Mouse (Mus musculus): ENCODE measurements around the gene Arl4d. TPM values are rescaled to one million over a fixed set of nuclear protein-coding genes. Genes with fewer than 3 reads are reported as not detected.

Arl4d gene
- polyA plus RNA-seq, 1 experiment from 2014 or later = 7.9 TPM

- 5% methylated on average over 12 of the region's 12 CpGs for WGBS
- no peak overlapping the region for H3K4me2 ChIP-seq (ENCODE audit: low read length)
- no peak for TF ChIP-seq CTCF (IDR thresholded peaks at IDR 0.05; ENCODE audit: low read depth)
- no peaks in the 10 kb centered on the region for H3K9me3 ChIP-seq (replicated peaks; ENCODE audit: low read length)
- peaks cover 13% of the 10 kb centered on the region; the same call in 1 of the 2 replicates for H3K4me1 ChIP-seq (replicated peaks; ENCODE audit: insufficient read depth, low read length)
- no peak overlapping the region for H3K9ac ChIP-seq (ENCODE audit: low read depth, low read length)
- H3K4me3 ChIP-seq (replicated peaks; ENCODE audit: low read depth, low read length) = no peak overlapping the region
- DNase-seq (ENCODE audit: low spot score) = peak; percentile 60
- H3K27ac ChIP-seq = peak overlapping the region; percentile 42; the same call in 1 of the 2 replicates
- H3K36me3 ChIP-seq (ENCODE audit: insufficient read depth, low read length) = no peaks in the 10 kb centered on the region
- no peaks in the 10 kb centered on the region for H3K27me3 ChIP-seq (ENCODE audit: insufficient read depth, low read length)
- no peak for ATAC-seq (replicated peaks; ENCODE audit: low FRiP score, low read depth)
Observed at GRCm38 (mm10) chr11:101700446-101700845, 35.1 kb downstream of the Arl4d start.

- H3K27ac ChIP-seq = peak overlapping the region; percentile 65
- 0 out of 2 replicates have a peak, but pooled peaks cover 7% of the 10 kb centered on the region for H3K4me1 ChIP-seq (replicated peaks; ENCODE audit: insufficient read depth, low read length)
- no peak overlapping the region for H3K4me2 ChIP-seq (ENCODE audit: low read length)
- H3K27me3 ChIP-seq (ENCODE audit: insufficient read depth, low read length) = no peaks in the 10 kb centered on the region
- peak; percentile 66 for DNase-seq (ENCODE audit: low spot score)
- no peaks in the 10 kb centered on the region for H3K9me3 ChIP-seq (replicated peaks; ENCODE audit: low read length)
- no peak for ATAC-seq (replicated peaks; ENCODE audit: low FRiP score, low read depth)
- no peak for TF ChIP-seq CTCF (IDR thresholded peaks at IDR 0.05; ENCODE audit: low read depth)
- H3K9ac ChIP-seq (ENCODE audit: low read depth, low read length) = no peak overlapping the region
- WGBS = 12% methylated on average over 5 of the region's 5 CpGs
- no peaks in the 10 kb centered on the region for H3K36me3 ChIP-seq (ENCODE audit: insufficient read depth, low read length)
- H3K4me3 ChIP-seq (replicated peaks; ENCODE audit: low read depth, low read length) = no peak overlapping the region
Observed at GRCm38 (mm10) chr11:101704081-101704480, 38.7 kb downstream of the Arl4d start.

- Histone ChIP-seq H3K4me2 (ENCODE audit: low read length) (no peak overlapping the region), H3K4me1 (replicated peaks; ENCODE audit: insufficient read depth, low read length) (no peaks in the 10 kb centered on the region), H3K9ac (ENCODE audit: low read depth, low read length) (no peak overlapping the region), H3K36me3 (ENCODE audit: insufficient read depth, low read length) (no peaks in the 10 kb centered on the region), H3K4me3 (replicated peaks; ENCODE audit: low read depth, low read length) (no peak overlapping the region), H3K9me3 (replicated peaks; ENCODE audit: low read length) (no peaks in the 10 kb centered on the region), H3K27me3 (ENCODE audit: insufficient read depth, low read length) (no peaks in the 10 kb centered on the region), H3K27ac (no peak overlapping the region)
- DNase-seq (ENCODE audit: low spot score) (no peak), ATAC-seq (replicated peaks; ENCODE audit: low FRiP score, low read depth) (no peak)
- TF ChIP-seq CTCF (IDR thresholded peaks at IDR 0.05; ENCODE audit: low read depth) = no peak
- WGBS = 75% methylated on average over 10 of the region's 10 CpGs
Observed at GRCm38 (mm10) chr11:101706764-101707448, 41.6 kb downstream of the Arl4d start.

- 35% methylated on average over 5 of the region's 5 CpGs for WGBS
- TF ChIP-seq CTCF (IDR thresholded peaks at IDR 0.05; ENCODE audit: low read depth) = no peak
- no peak for DNase-seq (ENCODE audit: low spot score)
Observed at GRCm38 (mm10) chr11:101708482-101708881, 43.1 kb downstream of the Arl4d start.

GRCm38 (mm10) chr11:101712811-101713210 lies 47.5 kb downstream of the Arl4d start:
- 52% methylated on average over 9 of the region's 9 CpGs for WGBS
- Histone ChIP-seq H3K4me1 (replicated peaks; ENCODE audit: insufficient read depth, low read length) (0 out of 2 replicates have a peak, but pooled peaks cover 5% of the 10 kb centered on the region), H3K9me3 (replicated peaks; ENCODE audit: low read length) (no peaks in the 10 kb centered on the region), H3K27me3 (ENCODE audit: insufficient read depth, low read length) (no peaks in the 10 kb centered on the region), H3K36me3 (ENCODE audit: insufficient read depth, low read length) (no peaks in the 10 kb centered on the region), H3K4me2 (ENCODE audit: low read length) (no peak overlapping the region), H3K27ac (no peak overlapping the region; the same call in 1 of the 2 replicates), H3K4me3 (replicated peaks; ENCODE audit: low read depth, low read length) (no peak overlapping the region), H3K9ac (ENCODE audit: low read depth, low read length) (no peak overlapping the region)
- no peak for DNase-seq (ENCODE audit: low spot score)
- no peak for ATAC-seq (replicated peaks; ENCODE audit: low FRiP score, low read depth)
- TF ChIP-seq CTCF (IDR thresholded peaks at IDR 0.05; ENCODE audit: low read depth) = no peak

More at GRCm38 (mm10) chr11:101708482-101708881, 43.1 kb downstream of the Arl4d start:
- H3K4me2 ChIP-seq (ENCODE audit: low read length) = no peak overlapping the region
- no peaks in the 10 kb centered on the region for H3K9me3 ChIP-seq (replicated peaks; ENCODE audit: low read length)
- no peak overlapping the region for H3K9ac ChIP-seq (ENCODE audit: low read depth, low read length)
- no peaks in the 10 kb centered on the region for H3K36me3 ChIP-seq (ENCODE audit: insufficient read depth, low read length)
- no peak for ATAC-seq (replicated peaks; ENCODE audit: low FRiP score, low read depth)
- H3K27ac ChIP-seq = no peak overlapping the region
- H3K4me3 ChIP-seq (replicated peaks; ENCODE audit: low read depth, low read length) = no peak overlapping the region
- H3K4me1 ChIP-seq (replicated peaks; ENCODE audit: insufficient read depth, low read length) = no peaks in the 10 kb centered on the region
- H3K27me3 ChIP-seq (ENCODE audit: insufficient read depth, low read length) = no peaks in the 10 kb centered on the region

- 31% methylated on average over 7 of the region's 7 CpGs for WGBS
- DNase-seq (ENCODE audit: low spot score) (peak; percentile 58), ATAC-seq (replicated peaks; ENCODE audit: low FRiP score, low read depth) (peak; percentile 68)
- H3K4me1 ChIP-seq (replicated peaks; ENCODE audit: insufficient read depth, low read length) = 0 out of 2 replicates have a peak, but pooled peaks cover 5% of the 10 kb centered on the region
- H3K36me3 ChIP-seq (ENCODE audit: insufficient read depth, low read length) = no peaks in the 10 kb centered on the region
- no peak overlapping the region for H3K4me3 ChIP-seq (replicated peaks; ENCODE audit: low read depth, low read length)
- no peak overlapping the region for H3K4me2 ChIP-seq (ENCODE audit: low read length)
- H3K27ac ChIP-seq = peak overlapping the region; percentile 13; the same call in 1 of the 2 replicates
- no peak overlapping the region for H3K9ac ChIP-seq (ENCODE audit: low read depth, low read length)
- TF ChIP-seq CTCF (IDR thresholded peaks at IDR 0.05; ENCODE audit: low read depth) = no peak
- no peaks in the 10 kb centered on the region for H3K9me3 ChIP-seq (replicated peaks; ENCODE audit: low read length)
- no peaks in the 10 kb centered on the region for H3K27me3 ChIP-seq (ENCODE audit: insufficient read depth, low read length)
Observed at GRCm38 (mm10) chr11:101714012-101714411, 48.7 kb downstream of the Arl4d start.

Other genes with a start within 250 kb of the Arl4d start
- gene Aarsd1, start 247.9 kb upstream of the Arl4d start, polyA plus RNA-seq (2015; fragmentation: Nextera tagmentation; extraction: Ambion mirVana) = 58.4 and 66.0 TPM in 2 replicates
- gene Gm27029, start 240.7 kb upstream of the Arl4d start, polyA plus RNA-seq (2015; fragmentation: Nextera tagmentation; extraction: Ambion mirVana) = 4.0 and 4.5 TPM in 2 replicates
- gene Rundc1, start 240.5 kb upstream of the Arl4d start, polyA plus RNA-seq (2015; fragmentation: Nextera tagmentation; extraction: Ambion mirVana) = 17.9 and 19.6 TPM in 2 replicates
- gene Ptges3l, start 240.2 kb upstream of the Arl4d start, polyA plus RNA-seq (2015; fragmentation: Nextera tagmentation; extraction: Ambion mirVana) = 8.7 and 11.5 TPM in 2 replicates
- 396 and 448 TPM in 2 replicates for gene Rpl27, start 223.2 kb upstream of the Arl4d start, polyA plus RNA-seq (2015; fragmentation: Nextera tagmentation; extraction: Ambion mirVana)
- gene Ifi35, start 217.1 kb upstream of the Arl4d start, polyA plus RNA-seq (2015; fragmentation: Nextera tagmentation; extraction: Ambion mirVana) = 30.0 and 30.8 TPM in 2 replicates
- 10.3 and 11.1 TPM in 2 replicates for gene Rnd2, start 200.5 kb upstream of the Arl4d start, polyA plus RNA-seq (2015; fragmentation: Nextera tagmentation; extraction: Ambion mirVana)
- gene Vat1, start 199.3 kb upstream of the Arl4d start, polyA plus RNA-seq (2015; fragmentation: Nextera tagmentation; extraction: Ambion mirVana) = 37.7 and 38.6 TPM in 2 replicates
- 4.2 and 6.3 TPM in 2 replicates for gene Brca1, start 113.6 kb upstream of the Arl4d start, polyA plus RNA-seq (2015; fragmentation: Nextera tagmentation; extraction: Ambion mirVana)
- gene Nbr1, start 113.4 kb upstream of the Arl4d start, polyA plus RNA-seq (2015; fragmentation: Nextera tagmentation; extraction: Ambion mirVana) = 62.6 and 63.3 TPM in 2 replicates
- 19.4 and 20.9 TPM in 2 replicates for gene Tmem106a, start 83.3 kb upstream of the Arl4d start, polyA plus RNA-seq (2015; fragmentation: Nextera tagmentation; extraction: Ambion mirVana)
- gene Gm11634, start 66.3 kb upstream of the Arl4d start, polyA plus RNA-seq (2015; fragmentation: Nextera tagmentation; extraction: Ambion mirVana) = 0.37 TPM in 1 of 2 replicates, not detected in the other
- 30.9 and 37.6 TPM in 2 replicates for gene Rdm1, start 38.3 kb upstream of the Arl4d start, polyA plus RNA-seq (2015; fragmentation: Nextera tagmentation; extraction: Ambion mirVana)
- gene Dhx8, start 67.4 kb downstream of the Arl4d start, polyA plus RNA-seq (2015; fragmentation: Nextera tagmentation; extraction: Ambion mirVana) = 18.3 and 20.4 TPM in 2 replicates
- 42.6 and 44.7 TPM in 2 replicates for gene Etv4, start 119.8 kb downstream of the Arl4d start, polyA plus RNA-seq (2015; fragmentation: Nextera tagmentation; extraction: Ambion mirVana)
- gene Meox1, start 228.8 kb downstream of the Arl4d start, polyA plus RNA-seq (2015; fragmentation: Nextera tagmentation; extraction: Ambion mirVana) = 13.9 and 14.3 TPM in 2 replicates